Mouse (Mus musculus) CD4-positive, CD25-positive, alpha-beta regulatory T cell, adult 4 months (primary cell): ENCODE results near the gene Gm49510. TPM values are rescaled to one million over a fixed set of nuclear protein-coding genes. Genes with fewer than 3 reads are reported as not detected.

ENCODE experiments used
- ATAC-seq: one replicate; pipeline ENCODE4 v1.8.0; 2017
- polyA plus RNA-seq, 2 experiments: library from polyadenylated mRNA; unstranded; fragments of 100-300 nt; shearing (Covaris generic); gene quantifications; one replicate each; pipeline ENCODE4 v1.2.1; 2017

Gm49510 gene
- not detected for polyA plus RNA-seq

DNA sequence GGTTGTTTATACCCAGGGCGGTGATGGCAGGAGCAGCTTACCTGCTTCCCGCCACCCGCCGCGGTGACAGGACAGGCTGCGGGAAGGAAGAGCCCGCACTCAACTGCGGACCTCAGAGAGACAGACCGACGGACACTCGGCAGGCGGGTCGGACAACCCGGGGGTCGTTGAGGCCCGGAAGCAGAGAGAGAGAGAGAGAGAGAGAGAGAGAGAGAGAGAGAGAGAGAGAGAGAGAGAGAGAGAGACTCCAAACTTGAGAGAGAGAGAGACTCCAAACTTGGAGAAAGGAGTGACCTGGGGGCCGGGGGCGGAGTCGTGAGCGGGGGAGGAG, at the start of gene Gm49510:
Gene Gm49510 (plus strand): TSS at position 259 of the 331 bp plus-strand sequence.
- no peak for ATAC-seq

GRCm38 (mm10) chr15:78850059-78850824, 49.2 kb upstream of the Gm49510 start:
- ATAC-seq: no peak

DNA sequence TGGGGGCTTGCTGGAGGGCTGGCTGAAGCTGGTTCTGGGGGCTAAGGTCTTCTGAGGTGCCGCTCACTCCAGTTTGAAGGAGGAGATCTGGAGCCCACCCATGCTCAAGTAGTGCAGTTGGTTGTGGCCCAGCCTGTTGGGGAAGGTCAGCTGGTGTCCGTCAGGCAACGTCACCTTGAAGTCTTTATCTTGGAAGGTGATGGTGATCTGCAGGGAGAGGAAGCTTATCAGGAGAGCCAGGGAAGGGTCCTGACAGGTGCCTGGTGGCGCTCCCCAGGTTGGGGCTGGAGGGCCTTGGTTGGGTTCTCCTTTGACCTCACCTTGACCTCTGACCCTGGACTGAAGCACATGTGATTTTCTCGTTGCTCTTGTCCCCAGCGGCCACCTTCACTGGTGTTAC, 48.5 kb upstream of the Gm49510 start:
- ATAC-seq: no peak

GRCm38 (mm10) chr15:78851505-78852153, 47.8 kb upstream of the Gm49510 start:
- peak; percentile 97 for ATAC-seq

DNA sequence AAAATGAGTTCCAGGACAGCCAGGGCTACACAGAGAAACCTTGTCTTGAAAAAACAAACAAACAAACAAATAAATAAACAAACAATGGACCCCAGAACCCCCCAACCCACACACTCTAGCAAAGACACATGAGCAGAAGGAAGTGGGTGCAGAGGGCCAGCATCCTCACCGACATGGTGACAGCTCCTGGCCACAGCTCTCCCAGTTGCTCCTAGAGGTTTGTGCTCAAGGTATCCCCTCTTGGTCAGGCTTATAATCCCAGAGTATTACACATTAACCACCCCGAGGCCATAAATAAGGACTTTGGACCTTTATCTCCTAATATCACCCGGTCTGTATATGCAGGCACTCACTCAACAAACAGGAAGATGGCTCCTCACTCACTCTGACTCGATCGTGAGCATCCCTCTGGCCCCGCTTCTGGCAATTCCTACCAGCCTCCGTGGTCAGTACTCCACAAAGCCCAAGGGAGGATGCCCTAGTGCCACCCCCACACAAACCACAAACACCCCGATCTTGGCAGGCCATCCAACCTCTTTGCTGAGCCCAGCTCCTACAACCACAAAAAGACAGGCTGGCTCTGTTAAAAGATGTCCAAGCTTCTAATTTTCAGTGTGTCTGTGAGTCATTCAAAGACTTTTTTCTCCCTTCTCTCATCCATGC, 44.0 kb upstream of the Gm49510 start, which contains the start of gene Lgals2:
Gene Lgals2 (minus strand): TSS at position 227 of the 663 bp plus-strand sequence.
- no peak for ATAC-seq

DNA sequence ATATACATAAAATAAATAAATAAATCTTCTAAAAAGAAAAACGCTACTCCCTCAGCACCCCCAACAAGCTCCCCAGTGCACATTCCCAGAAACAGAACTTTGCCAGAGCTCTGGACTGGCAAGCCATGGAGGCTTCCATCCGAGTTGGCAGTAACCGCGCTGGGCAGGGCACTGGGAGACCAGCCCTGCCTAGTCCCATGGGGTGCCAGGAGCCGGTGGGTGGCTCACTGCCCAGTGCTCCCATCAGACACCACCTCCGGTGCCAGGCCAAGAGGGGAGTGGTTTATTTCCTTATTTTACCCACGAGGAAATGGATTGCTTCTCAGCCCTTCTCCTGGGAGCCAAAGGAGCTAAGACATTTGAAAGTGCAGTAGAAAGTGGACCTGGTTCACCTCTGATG, 42.5 kb upstream of the Gm49510 start:
- ATAC-seq: no peak

- no peak for ATAC-seq
Measured at GRCm38 (mm10) chr15:78859311-78859710, 40.2 kb upstream of the Gm49510 start.

DNA sequence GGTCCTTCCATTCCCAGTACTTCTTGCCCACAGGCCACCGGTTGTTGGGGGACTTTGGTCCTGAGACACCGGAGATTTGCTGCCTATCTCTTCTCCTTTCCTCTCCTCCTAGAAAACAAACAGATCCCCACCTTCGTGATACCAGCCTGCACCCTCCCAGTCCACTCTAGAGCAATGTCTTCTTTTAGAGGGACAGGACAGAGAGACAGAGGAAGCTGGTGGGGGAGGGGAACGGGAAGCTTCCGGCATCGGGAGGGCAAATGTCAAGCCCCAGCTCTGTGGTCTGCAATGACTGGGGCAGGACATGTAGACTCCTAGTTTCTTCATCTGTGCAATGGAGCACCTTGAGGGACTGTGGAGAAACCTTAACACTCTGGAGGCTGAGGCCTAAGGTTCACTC, 39.8 kb upstream of the Gm49510 start:
- peak; percentile 62 for ATAC-seq

DNA sequence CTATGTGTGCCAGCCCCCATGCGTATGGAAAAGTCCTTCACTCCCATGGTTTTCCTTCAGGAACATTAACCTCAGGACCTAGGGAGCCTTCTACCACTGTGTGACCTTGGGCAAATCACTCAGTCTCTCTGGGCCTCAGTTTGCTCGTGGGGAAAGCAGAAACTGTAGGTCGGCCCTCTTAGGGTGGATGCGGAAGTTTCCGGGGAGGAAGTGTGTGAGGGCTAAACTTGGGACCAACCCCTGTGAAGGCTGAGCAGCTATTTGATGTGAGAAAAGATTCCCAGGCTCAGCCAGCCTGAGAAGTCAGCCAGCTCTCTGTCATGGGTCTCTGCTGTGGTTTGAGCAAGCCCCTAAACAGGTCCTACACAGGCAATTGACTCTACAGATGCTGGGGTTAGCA, 37.2 kb upstream of the Gm49510 start:
- ATAC-seq: no peak

GRCm38 (mm10) chr15:78863154-78863553, 36.3 kb upstream of the Gm49510 start:
- ATAC-seq: no peak

GRCm38 (mm10) chr15:78863852-78864253, 35.6 kb upstream of the Gm49510 start:
- ATAC-seq: no peak

DNA sequence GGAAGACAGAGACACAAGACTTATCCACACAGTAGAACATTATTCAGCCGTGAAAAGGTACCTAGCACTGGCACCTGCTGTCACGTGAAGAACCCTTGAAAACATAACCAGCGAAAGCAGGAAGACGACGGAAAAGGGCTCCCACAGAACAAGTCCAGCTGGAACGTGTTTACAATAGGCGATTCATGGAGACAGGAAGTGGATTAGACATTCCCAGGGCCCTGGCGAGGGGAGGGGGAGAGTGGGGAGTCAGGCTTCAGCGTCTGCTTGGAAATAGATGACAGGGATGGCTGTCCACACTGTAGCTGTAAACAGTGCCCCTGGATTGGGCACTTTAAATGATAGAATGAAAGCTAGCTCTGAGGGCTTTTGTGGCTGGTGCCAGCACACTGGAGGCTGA, 31.1 kb upstream of the Gm49510 start:
- ATAC-seq: no peak

DNA sequence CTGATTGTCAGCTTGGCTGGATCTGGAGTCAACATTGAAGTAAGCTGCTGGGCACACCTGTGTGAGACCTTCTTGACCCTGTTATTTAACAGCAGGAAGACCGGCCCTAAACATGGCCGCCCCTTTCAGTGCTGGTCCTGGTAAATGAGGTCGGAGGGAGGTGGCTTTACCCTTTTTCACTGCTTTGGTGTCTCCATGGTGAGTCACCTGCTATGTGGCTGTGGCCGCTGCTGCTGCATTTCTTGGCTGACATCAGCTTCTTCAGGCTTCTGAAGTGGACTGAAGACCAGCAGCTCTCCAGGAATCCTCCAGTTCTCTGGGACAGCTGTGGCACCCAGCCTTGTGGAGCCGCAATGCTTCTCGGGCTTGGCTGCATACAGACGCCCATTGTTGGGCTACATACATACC, 30.6 kb upstream of the Gm49510 start:
- no peak for ATAC-seq

GRCm38 (mm10) chr15:78869775-78870174, 29.7 kb upstream of the Gm49510 start:
- peak; percentile 70 for ATAC-seq

GRCm38 (mm10) chr15:78872021-78872608, 27.4 kb upstream of the Gm49510 start:
- no peak for ATAC-seq

DNA sequence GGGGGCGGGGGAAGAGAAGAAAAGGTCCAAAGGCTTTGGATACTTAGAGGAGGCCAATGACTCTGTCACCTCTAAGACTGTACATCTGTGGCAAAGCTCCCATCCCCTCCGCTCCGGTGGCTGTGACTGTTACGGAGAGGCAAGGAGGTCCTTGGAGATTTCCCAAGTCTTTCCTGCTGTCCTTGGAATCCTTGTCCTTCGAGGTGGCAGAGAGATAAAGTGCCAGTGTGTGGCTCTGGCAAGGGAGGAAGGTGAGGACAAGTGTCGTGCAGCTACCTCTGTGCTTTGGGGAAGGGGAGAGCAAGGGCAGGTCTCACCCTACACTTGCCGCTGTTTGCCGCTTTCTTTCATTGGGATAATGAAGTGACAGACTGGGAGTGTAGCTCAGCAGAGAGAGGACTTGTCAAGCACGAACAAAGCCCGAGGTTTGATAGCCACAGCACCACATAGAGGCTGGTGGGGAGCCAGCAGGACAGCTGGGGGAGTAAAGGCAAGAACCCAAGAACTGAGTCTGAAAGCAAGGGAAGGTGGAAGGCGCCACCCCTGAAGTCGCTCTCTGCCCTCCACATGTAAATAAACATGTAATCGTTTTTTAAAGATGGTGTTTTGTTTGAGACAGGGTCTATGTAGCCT, 25.5 kb upstream of the Gm49510 start:
- no peak for ATAC-seq

DNA sequence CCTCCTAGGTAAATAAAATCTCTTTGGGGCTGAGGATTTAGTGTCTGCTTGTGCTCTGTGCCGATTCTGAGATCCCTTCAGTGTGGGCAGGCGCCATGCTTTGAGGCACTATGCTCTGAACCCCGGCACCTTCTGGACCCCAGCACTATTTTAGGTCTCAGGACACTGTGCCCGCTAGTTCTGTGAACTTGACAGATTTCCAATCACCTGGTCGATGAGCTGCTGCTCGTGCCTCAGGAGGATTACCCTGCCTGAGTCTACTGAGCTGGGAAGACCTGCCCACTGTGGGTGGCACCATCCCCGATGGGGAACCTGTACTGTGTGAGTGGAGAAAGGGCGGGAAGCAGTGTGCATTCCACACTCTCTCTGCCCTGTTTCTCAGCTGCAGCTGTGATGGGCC, 24.5 kb upstream of the Gm49510 start:
- ATAC-seq: no peak

DNA sequence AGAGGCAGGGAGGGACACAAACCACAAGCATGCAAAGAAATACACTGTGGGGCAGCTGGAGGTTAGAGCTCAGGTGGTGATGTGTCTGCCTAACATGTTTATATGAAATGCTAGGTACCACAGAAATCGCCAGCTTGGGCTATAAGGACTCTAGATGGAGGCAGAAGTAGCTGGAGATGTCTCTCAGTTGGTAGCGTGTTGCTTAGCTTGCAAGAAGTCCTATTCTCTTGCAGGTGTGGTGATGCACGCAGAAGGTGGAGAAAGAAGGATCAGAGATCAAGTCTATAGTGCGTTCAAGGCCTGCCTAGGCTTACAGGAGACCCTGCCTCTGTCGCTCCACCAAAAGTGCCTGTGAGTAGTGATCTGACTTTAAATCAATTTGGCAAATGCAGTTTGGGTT, 23.9 kb upstream of the Gm49510 start:
- no peak for ATAC-seq

- peak; percentile 27 for ATAC-seq
Measured at GRCm38 (mm10) chr15:78876258-78876696, 23.2 kb upstream of the Gm49510 start.

- peak; percentile 87 for ATAC-seq
Measured at GRCm38 (mm10) chr15:78876991-78877809, 22.3 kb upstream of the Gm49510 start, which contains the start of gene Gga1. TSS of gene Gga1 (plus strand) at chr15:78877190.

DNA sequence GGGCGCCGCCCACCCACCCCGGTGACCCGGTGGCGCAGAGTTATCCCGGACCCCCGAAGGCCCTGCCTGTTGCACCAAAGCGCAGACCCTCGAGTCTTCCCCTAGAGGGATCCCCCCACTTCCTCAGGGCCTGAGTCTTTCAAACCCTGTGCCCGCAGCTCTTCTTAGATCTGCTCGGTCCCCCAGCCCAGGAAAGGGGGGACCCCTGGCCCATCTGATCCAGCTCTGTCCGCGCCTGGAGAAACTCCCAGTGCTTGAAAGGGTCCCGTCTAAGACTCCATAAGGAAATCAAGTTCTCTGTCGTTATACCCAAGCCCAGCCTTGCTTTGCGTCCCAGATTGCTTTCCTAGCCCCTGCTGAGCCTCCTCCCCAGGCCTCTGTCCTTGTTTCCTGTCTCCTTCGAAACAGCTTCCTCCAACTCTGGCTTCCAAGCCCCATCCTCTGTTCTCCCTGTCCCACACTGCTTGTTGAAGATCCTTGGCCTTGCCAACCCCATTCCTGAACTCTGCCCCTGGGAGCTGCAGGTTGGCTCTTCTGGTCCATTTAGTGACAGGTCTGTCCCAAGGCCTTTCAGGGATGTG, 21.6 kb upstream of the Gm49510 start:
- ATAC-seq: no peak
